8 mouse cellular contexts compared by ENCODE assay signal in genomic region chr2:38823406-38823805, GRCm38 (mm10).
DNase-seq lines count a peak whose midpoint lies in the region; ATAC-seq and TF ChIP-seq lines count a peak whose summit lies in the region.

No protein-coding gene starts in this region.

- peaks cover 37% of the 10 kb centered on the region for H3K79me2 ChIP-seq in myocyte (ENCODE audit: control insufficient read depth, insufficient read depth)

- peak overlapping the region; percentile 51 for H3K4me3 ChIP-seq in cerebellum, adult 2 months (replicated peaks; ENCODE audit: insufficient read depth, low read depth, low read length)
- peak overlapping the region; percentile 40 for H3K4me3 ChIP-seq in forebrain, embryonic 14.5 days (ENCODE audit: low read depth, low read length)
- peak overlapping the region; percentile 55 for H3K4me3 ChIP-seq in limb, embryonic 12.5 days (replicated peaks)
- peak overlapping the region; percentile 35 for H3K4me3 ChIP-seq in myocyte

- no peaks in the 10 kb centered on the region; the same call in none of the 2 replicates for H3K4me1 ChIP-seq in cerebellum, adult 2 months (ENCODE audit: control insufficient read depth, insufficient read depth, low read length)
- peaks cover 7% of the 10 kb centered on the region for H3K4me1 ChIP-seq in forebrain, embryonic 14.5 days (ENCODE audit: control insufficient read depth, insufficient read depth, low read length)
- H3K4me1 ChIP-seq in limb, embryonic 12.5 days (replicated peaks): peaks cover 21% of the 10 kb centered on the region

- peak overlapping the region; percentile 68 for H3K9ac ChIP-seq in forebrain, embryonic 14.5 days (ENCODE audit: low read length)
- H3K9ac ChIP-seq in limb, embryonic 12.5 days (replicated peaks): peak overlapping the region; percentile 78

- H3K36me3 ChIP-seq in forebrain, embryonic 14.5 days (ENCODE audit: control insufficient read depth, insufficient read depth, low read length): no peaks in the 10 kb centered on the region
- no peaks in the 10 kb centered on the region for H3K36me3 ChIP-seq in limb, embryonic 12.5 days
- no peaks in the 10 kb centered on the region for H3K36me3 ChIP-seq in myocyte (ENCODE audit: control insufficient read depth, insufficient read depth)

- H3ac ChIP-seq in myocyte (ENCODE audit: control insufficient read depth, insufficient read length): peak overlapping the region; percentile 89

- TF ChIP-seq POLR2A in cerebellum, adult 2 months (IDR thresholded peaks at IDR 0.05; ENCODE audit: borderline replicate concordance, insufficient read depth, low read length): no peak
- TF ChIP-seq POLR2A in myocyte (IDR thresholded peaks at IDR 0.05; ENCODE audit: insufficient read length, low read depth): no peak

- H3K27me3 ChIP-seq in cerebellum, adult 2 months (ENCODE audit: control insufficient read depth, insufficient read depth, low read length): no peaks in the 10 kb centered on the region
- H3K27me3 ChIP-seq in forebrain, embryonic 14.5 days (replicated peaks; ENCODE audit: control insufficient read depth, insufficient read depth, low read length): no peaks in the 10 kb centered on the region
- H3K27me3 ChIP-seq in limb, embryonic 12.5 days: no peaks in the 10 kb centered on the region
- H3K27me3 ChIP-seq in myocyte (ENCODE audit: control insufficient read depth, insufficient read depth, insufficient read length): no peaks in the 10 kb centered on the region

- peak in 1 of 2 experiments; percentile 6 for DNase-seq in cerebellum, adult 2 months
- no peak for DNase-seq in cerebellum, adult 11 months
- DNase-seq in CD4-positive helper T cell, adult 2 months (ENCODE audit: low read depth, low spot score): peak; percentile 3
- peak; percentile 79 for DNase-seq in forebrain, embryonic 14.5 days (ENCODE audit: low spot score)
- no peak for DNase-seq in cerebellum, adult 18-20 months

- H3K27ac ChIP-seq in cerebellum, adult 2 months (ENCODE audit: insufficient read depth, low read length): no peak overlapping the region
- H3K27ac ChIP-seq in forebrain, embryonic 14.5 days (ENCODE audit: low read depth, low read length): peak overlapping the region; percentile 91
- H3K27ac ChIP-seq in limb, embryonic 12.5 days: peak overlapping the region; percentile 98

- peak; percentile 41 for ATAC-seq in forebrain, embryonic 14.5 days
- ATAC-seq in limb, embryonic 12.5 days (ENCODE audit: insufficient number of reproducible peaks, insufficient read depth, low FRiP score, low TSS enrichment, low read depth): peak; percentile 1; the same call in 1 of the 2 replicates
- ATAC-seq in erythroid progenitor cell, adult 5-6 weeks (replicated peaks; ENCODE audit: low FRiP score, poor library complexity, severe bottlenecking): no peak

- H3K9me3 ChIP-seq in forebrain, embryonic 14.5 days (replicated peaks; ENCODE audit: control insufficient read depth, low read length): no peaks in the 10 kb centered on the region
- no peaks in the 10 kb centered on the region for H3K9me3 ChIP-seq in limb, embryonic 12.5 days

- no peak for TF ChIP-seq CTCF in cerebellum, adult 2 months (IDR thresholded peaks at IDR 0.05; ENCODE audit: borderline replicate concordance, insufficient read depth, low read depth, low read length)

- H3K4me2 ChIP-seq in forebrain, embryonic 14.5 days (ENCODE audit: low read length): peak overlapping the region; percentile 57
- H3K4me2 ChIP-seq in limb, embryonic 12.5 days: peak overlapping the region; percentile 66
- peak overlapping the region; percentile 83 for H3K4me2 ChIP-seq in myocyte (ENCODE audit: low read depth)

- WGBS in cerebellum, adult 2 months: 9% methylated on average over 8 of the region's 8 CpGs
- 1% methylated on average over 8 of the region's 8 CpGs for WGBS in forebrain, embryonic 14.5 days
- whole genome bisulfite sequencing in limb, embryonic 12.5 days: 7% methylated on average over 8 of the region's 8 CpGs

TF ChIP-seq in myocyte, 11 proteins besides CTCF, POLR2A, EP300 and RAD21:
- TF ChIP-seq SRF (IDR thresholded peaks at IDR 0.05; ENCODE audit: control insufficient read depth, insufficient read length, low read depth) (no peak), USF1 (IDR thresholded peaks at IDR 0.05; ENCODE audit: low read depth) (no peak), CEBPB (IDR thresholded peaks at IDR 0.05; ENCODE audit: insufficient read depth, poor library complexity, severe bottlenecking) (0 out of 2 replicates have a peak, but pooled peaks have one; percentile 10), TCF3 (IDR thresholded peaks at IDR 0.05; ENCODE audit: insufficient read length, low read depth) (no peak), MAX (IDR thresholded peaks at IDR 0.05; ENCODE audit: low read depth) (no peak), E2F4 (IDR thresholded peaks at IDR 0.05; ENCODE audit: insufficient read depth) (no peak)

Comparison
In these comparisons a context has a peak if more than half of its experiments do, and no peak if none do; other contexts are left out.
1. DNase-seq: peak in CD4-positive helper T cell, adult 2 months (single experiment) and forebrain, embryonic 14.5 days (single experiment); none in cerebellum, adult 11 months (single experiment) and cerebellum, adult 18-20 months (0 of 2).
2. Peak in every context shown above with its lines, with median percentiles within 50 percentile points of each other: H3K4me3 ChIP-seq and H3K4me2 ChIP-seq.